Mouse (Mus musculus) heart, embryonic 11.5 days (tissue): ENCODE results near the gene Lin37. TPM values are rescaled to one million over a fixed set of nuclear protein-coding genes. Genes with fewer than 3 reads are reported as not detected.
A peak's percentile ranks its signal among the peaks of the same experiment; 100 is the strongest.

Source experiments
- ATAC-seq: fragments of 200-750 bp; cut with Nextera tagmentation; replicated peaks from 2 replicates; pipeline ENCODE4 v1.8.0; 2017; ENCODE audit warnings: moderate library complexity; ENCODE audit not compliant: insufficient number of reproducible peaks, low FRiP score, low TSS enrichment
- H3K27ac ChIP-seq: fragments of 300-500 bp; sonication (generic); 2 replicates; pipeline ENCODE4 v1.5.1; 2014; ENCODE audit warnings: mild to moderate bottlenecking, low read depth, low read length
- H3K27me3 ChIP-seq: fragments of 300-500 bp; sonication (generic); 2 replicates; pipeline ENCODE4 v1.6.1; 2014; ENCODE audit warnings: mild to moderate bottlenecking, low read length, mixed read lengths; ENCODE audit not compliant: control insufficient read depth, insufficient read depth
- H3K36me3 ChIP-seq: fragments of 300-500 bp; sonication (generic); 2 replicates; pipeline ENCODE4 v1.6.1; 2014; ENCODE audit warnings: mild to moderate bottlenecking, low read length, moderate library complexity, mixed read lengths; ENCODE audit not compliant: control insufficient read depth, insufficient read depth
- H3K4me1 ChIP-seq: fragments of 300-500 bp; sonication (generic); 2 replicates; pipeline ENCODE4 v1.6.1; 2014; ENCODE audit warnings: low read length; ENCODE audit not compliant: control insufficient read depth, insufficient read depth
- H3K4me2 ChIP-seq: fragments of 300-500 bp; sonication (generic); 2 replicates; pipeline ENCODE4 v1.6.1; 2014; ENCODE audit warnings: mild to moderate bottlenecking, moderate library complexity
- H3K4me3 ChIP-seq: fragments of 300-500 bp; sonication (generic); 2 replicates; pipeline ENCODE4 v1.5.1; 2014; ENCODE audit warnings: low read depth, low read length
- H3K9ac ChIP-seq: fragments of 300-500 bp; sonication (generic); 2 replicates; pipeline ENCODE4 v1.6.1; 2014; ENCODE audit warnings: mild to moderate bottlenecking, low read depth, low read length, moderate library complexity
- H3K9me3 ChIP-seq: fragments of 300-500 bp; sonication (generic); replicated peaks from 2 replicates; pipeline ENCODE4 v1.6.1; 2016; ENCODE audit warnings: low read length; ENCODE audit not compliant: control insufficient read depth
- WGBS: fragments of 180-500 bp; shearing (Covaris S2); extraction: QIAGEN DNeasy Blood & Tissue Kit; methylation state at CpG from one replicate; pipeline ENCODE4 v1.1.7; 2014; ENCODE audit not compliant: insufficient replicate concordance; 5-methylcytosine and 5-hydroxymethylcytosine counted together
- polyA plus RNA-seq: library from polyadenylated mRNA; unstranded; fragments of >200 nt; fragmentation: Nextera tagmentation; extraction: Ambion mirVana; gene quantifications from 2 replicates; pipeline ENCODE4 v1.2.1, GENCODE M21; 2014

The Lin37 gene
- polyA plus RNA-seq, 1 experiment from 2014 or later: 34.8 TPM

DNA sequence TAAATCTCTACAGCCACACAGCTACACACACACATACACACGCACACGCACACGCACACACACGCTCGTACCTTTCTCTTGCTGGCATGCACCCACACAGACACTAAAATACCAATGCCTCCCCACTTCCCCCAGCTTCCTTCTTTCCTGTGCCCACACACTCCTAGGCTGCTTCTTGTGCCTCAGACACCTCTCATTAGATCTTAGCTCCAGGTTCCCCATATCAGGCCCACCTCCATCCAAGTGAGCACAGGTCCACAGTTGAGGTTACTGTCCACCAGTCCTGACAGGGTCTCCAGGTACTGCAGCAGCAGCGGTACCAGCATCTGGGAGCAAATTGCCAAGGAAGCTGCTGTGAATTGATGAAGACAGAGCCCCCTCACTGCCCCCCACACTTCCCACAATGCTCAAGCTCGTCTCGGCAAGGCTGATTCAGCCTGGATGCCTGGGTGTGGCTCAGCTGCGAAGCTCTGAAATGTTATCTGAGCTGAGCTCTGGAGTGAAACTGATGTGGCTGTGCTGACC is 28.3 kb downstream of the Lin37 start:
- Histone ChIP-seq H3K4me2 (no peak overlapping the region), H3K27me3 (peaks cover 10% of the 10 kb centered on the region; the same call in 1 of the 2 replicates), H3K4me3 (no peak overlapping the region), H3K27ac (no peak overlapping the region), H3K9me3 (no peaks in the 10 kb centered on the region), H3K36me3 (peaks cover 13% of the 10 kb centered on the region), H3K9ac (0 out of 2 replicates have a peak overlapping the region, but pooled peaks have one; percentile 28), H3K4me1 (peaks cover 21% of the 10 kb centered on the region)
- WGBS: 69% methylated on average over 9 of the region's 9 CpGs
- ATAC-seq: no peak

DNA sequence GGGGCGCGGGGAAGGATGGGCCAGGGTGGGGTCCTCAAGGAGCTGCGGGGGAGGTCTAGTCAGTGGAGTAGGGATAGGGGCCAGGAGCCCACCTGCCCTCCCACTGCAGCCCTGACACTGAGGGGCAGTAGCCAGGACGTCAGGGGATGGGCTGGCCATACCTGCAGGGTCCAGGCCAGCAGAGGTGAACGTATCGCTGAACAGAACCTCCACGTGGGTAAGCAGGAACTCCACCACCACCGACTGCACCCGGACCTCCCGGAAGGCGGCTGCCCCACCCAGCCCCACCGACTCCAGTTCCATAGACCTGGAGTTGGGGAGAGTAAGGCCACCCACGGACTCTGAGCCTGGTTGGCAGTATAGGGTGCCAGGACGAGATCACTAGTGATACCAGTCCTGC is 32.7 kb downstream of the Lin37 start:
- WGBS: 75% methylated on average over 14 of the region's 14 CpGs
- Histone ChIP-seq H3K9ac (no peak overlapping the region), H3K4me2 (no peak overlapping the region), H3K27me3 (0 out of 2 replicates have a peak, but pooled peaks cover 3% of the 10 kb centered on the region), H3K4me1 (peaks cover 11% of the 10 kb centered on the region), H3K9me3 (no peaks in the 10 kb centered on the region), H3K4me3 (no peak overlapping the region), H3K36me3 (peaks cover 21% of the 10 kb centered on the region), H3K27ac (no peak overlapping the region)
- ATAC-seq: no peak; the same call in 1 of the 2 replicates

DNA sequence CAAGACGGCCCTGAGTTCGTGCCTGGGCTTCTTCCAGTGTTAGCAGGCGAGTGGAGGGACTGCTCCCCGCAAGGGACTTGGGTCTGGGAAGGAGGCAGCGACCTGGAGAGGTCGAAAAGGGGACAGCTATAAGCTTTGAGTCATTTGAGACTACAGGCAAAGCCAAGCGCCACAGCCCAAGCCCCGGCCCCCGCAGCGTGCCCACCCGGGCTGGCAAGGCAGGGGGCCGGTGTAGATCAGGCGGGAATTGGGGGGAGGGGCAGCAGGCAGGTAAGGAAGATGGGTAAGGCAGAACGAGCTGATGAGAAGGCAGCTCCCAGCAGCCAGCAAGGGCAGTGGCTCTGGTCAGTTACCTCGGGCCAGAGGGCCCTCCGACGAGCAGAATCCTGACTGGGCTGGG is 33.2 kb downstream of the Lin37 start:
- H3K36me3 ChIP-seq: peaks cover 21% of the 10 kb centered on the region
- 0 out of 2 replicates have a peak, but pooled peaks cover 3% of the 10 kb centered on the region for H3K27me3 ChIP-seq
- no peaks in the 10 kb centered on the region for H3K9me3 ChIP-seq
- peak overlapping the region; percentile 43; the same call in 1 of the 2 replicates for H3K9ac ChIP-seq
- WGBS: 14% methylated on average over 17 of the region's 17 CpGs
- no peak overlapping the region for H3K27ac ChIP-seq
- H3K4me1 ChIP-seq: peaks cover 11% of the 10 kb centered on the region
- no peak for ATAC-seq
- peak overlapping the region; percentile 44 for H3K4me2 ChIP-seq
- H3K4me3 ChIP-seq: no peak overlapping the region

DNA sequence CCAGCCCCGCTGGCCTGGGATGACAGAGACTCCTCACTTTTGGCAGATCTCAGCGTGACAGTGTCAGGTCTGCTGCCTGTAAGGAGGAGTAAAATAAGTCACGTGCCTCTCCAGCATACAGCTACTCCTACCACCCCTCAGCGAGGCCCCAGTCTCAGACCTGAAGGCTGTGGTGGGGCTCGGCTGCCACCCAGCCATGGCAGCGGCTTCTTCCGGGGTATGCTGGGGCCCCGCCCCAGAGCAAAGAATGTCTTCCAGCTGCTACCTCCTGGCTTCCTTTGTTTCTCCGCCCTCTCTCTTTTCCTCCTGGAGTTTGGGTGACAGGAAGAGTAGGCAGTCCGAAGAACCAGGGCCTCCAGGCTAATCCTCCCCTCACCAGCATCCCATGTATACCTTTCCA is 33.7 kb downstream of the Lin37 start:
- no peak overlapping the region; the same call in 1 of the 2 replicates for H3K4me3 ChIP-seq
- ATAC-seq: no peak
- WGBS: 16% methylated on average over 10 of the region's 10 CpGs
- peaks cover 21% of the 10 kb centered on the region for H3K36me3 ChIP-seq
- no peaks in the 10 kb centered on the region for H3K9me3 ChIP-seq
- H3K9ac ChIP-seq: peak overlapping the region; percentile 43; the same call in 1 of the 2 replicates
- H3K4me2 ChIP-seq: peak overlapping the region; percentile 44
- H3K27ac ChIP-seq: no peak overlapping the region
- 0 out of 2 replicates have a peak, but pooled peaks cover 3% of the 10 kb centered on the region for H3K27me3 ChIP-seq
- H3K4me1 ChIP-seq: peaks cover 11% of the 10 kb centered on the region

DNA sequence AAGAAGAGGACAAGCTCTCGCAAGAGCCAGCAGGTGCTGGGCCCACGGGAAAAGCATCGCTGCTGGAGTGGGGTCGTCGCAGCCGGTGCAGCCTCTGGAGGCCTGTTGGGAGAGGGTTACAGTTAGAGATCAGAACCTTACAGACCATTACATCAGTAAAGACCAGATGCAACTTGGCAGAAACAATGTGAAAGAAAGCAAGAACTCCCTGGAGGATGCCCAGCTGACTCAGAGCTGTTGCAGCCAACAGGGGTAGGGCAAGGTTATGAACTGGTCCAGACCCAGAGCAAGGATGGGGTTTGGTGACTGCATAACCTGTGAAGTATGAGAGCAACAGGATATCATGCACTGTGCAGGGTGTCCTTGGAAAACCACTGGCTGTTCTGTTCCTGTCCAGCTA is 35.2 kb downstream of the Lin37 start:
- H3K4me1 ChIP-seq: peaks cover 11% of the 10 kb centered on the region
- no peak overlapping the region for H3K27ac ChIP-seq
- H3K4me2 ChIP-seq: no peak overlapping the region
- H3K27me3 ChIP-seq: 0 out of 2 replicates have a peak, but pooled peaks cover 3% of the 10 kb centered on the region
- WGBS: 78% methylated on average over 6 of the region's 6 CpGs
- no peaks in the 10 kb centered on the region for H3K9me3 ChIP-seq
- ATAC-seq: no peak
- peaks cover 18% of the 10 kb centered on the region for H3K36me3 ChIP-seq
- H3K4me3 ChIP-seq: no peak overlapping the region
- no peak overlapping the region for H3K9ac ChIP-seq

DNA sequence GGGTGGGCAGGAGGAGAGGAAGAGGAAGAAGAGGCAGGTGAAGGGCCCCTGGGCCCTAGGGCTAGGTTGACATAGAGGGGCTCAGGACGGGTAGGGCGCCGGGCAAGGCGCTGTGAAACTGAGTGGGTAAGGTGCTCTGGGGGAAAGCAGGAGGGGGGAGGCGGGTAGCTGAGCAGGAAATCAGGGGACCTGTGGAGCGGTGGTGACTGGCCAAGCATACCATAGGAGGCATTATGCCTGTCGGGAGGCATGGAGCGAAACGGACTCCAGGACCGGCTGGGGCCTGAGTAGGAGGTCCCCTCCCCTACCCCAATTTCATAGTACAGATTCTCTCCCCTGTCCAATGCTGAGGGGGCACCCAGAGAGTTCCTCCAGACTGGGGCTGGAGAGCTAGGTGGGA is 36.8 kb downstream of the Lin37 start:
- peaks cover 9% of the 10 kb centered on the region for H3K36me3 ChIP-seq
- no peak overlapping the region for H3K27ac ChIP-seq
- H3K4me1 ChIP-seq: peaks cover 11% of the 10 kb centered on the region
- no peak for ATAC-seq
- no peak overlapping the region for H3K4me2 ChIP-seq
- H3K4me3 ChIP-seq: no peak overlapping the region
- H3K9ac ChIP-seq: no peak overlapping the region
- H3K27me3 ChIP-seq: 0 out of 2 replicates have a peak, but pooled peaks cover 2% of the 10 kb centered on the region
- H3K9me3 ChIP-seq: no peaks in the 10 kb centered on the region
- WGBS: 75% methylated on average over 10 of the region's 10 CpGs

DNA sequence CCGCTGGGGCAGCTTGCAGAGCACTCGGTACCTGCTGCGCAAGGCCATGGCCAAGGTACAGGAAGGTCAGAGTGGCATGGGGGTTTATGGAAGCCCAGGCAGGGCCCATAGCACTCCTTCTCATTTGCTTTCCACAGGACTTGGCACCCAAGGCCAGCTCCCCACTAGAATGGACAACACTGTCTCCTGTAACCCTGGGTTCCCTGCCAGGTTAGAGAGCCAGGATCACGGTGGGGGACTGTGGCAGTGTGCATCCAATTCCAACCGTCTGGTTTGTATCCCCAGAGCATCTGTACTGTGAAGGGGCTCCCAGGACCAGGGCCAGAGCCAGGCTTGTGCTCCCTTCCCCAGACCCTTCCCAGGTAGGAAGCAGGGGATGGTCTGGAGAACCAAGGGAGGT is 38.8 kb downstream of the Lin37 start:
- Histone ChIP-seq H3K9ac (no peak overlapping the region), H3K27me3 (0 out of 2 replicates have a peak, but pooled peaks cover 2% of the 10 kb centered on the region), H3K4me3 (no peak overlapping the region), H3K9me3 (no peaks in the 10 kb centered on the region), H3K36me3 (peaks cover 5% of the 10 kb centered on the region; the same call in 1 of the 2 replicates), H3K4me2 (no peak overlapping the region), H3K4me1 (peaks cover 2% of the 10 kb centered on the region; the same call in 1 of the 2 replicates), H3K27ac (no peak overlapping the region)
- no peak for ATAC-seq
- 74% methylated on average over 5 of the region's 5 CpGs for WGBS

DNA sequence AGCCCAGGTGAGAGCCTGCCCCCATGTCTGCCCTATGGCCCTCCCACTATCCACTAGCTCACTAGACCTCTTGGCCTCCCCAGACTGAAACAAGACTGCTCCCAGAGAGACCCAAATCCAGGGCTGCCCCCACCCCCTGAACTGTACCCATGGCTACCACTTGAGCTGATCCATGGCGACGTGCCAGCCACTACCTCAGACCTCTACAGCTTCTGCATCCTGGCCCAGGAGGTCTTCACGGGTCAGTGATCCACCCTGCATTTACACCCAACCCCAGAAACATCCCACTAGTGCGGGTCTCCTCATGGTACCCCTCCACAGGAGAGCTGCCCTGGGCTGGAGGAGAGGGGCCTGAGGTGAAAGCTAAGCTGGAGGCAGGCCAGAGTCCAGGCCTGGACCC is 39.2 kb downstream of the Lin37 start:
- H3K4me3 ChIP-seq: no peak overlapping the region
- peaks cover 5% of the 10 kb centered on the region; the same call in 1 of the 2 replicates for H3K36me3 ChIP-seq
- ATAC-seq: no peak
- 0 out of 2 replicates have a peak, but pooled peaks cover 7% of the 10 kb centered on the region for H3K27me3 ChIP-seq
- no peaks in the 10 kb centered on the region for H3K4me1 ChIP-seq
- 68% methylated on average over 4 of the region's 4 CpGs for WGBS
- H3K9me3 ChIP-seq: no peaks in the 10 kb centered on the region
- H3K4me2 ChIP-seq: no peak overlapping the region
- H3K9ac ChIP-seq: no peak overlapping the region
- no peak overlapping the region for H3K27ac ChIP-seq

DNA sequence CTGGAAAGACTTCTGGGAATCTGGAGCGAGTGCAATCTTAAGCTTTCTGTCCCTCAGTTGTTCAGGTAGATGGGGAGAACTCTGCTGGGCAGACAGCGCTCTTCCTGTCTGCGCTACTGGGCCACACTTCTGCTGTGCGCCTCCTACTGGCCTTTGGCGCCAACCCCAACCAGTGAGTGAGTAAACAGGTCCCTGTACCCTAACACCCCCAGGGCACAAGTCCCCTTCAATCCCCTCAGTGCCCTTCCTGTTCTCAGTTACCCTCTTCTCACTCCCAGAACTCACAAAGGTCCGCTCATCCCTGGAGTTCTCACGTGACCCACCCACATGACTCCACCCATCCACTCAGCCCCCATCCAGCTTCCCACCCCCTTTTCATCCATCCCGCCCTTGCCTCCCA is 41.3 kb downstream of the Lin37 start:
- H3K4me3 ChIP-seq: no peak overlapping the region
- no peak for ATAC-seq
- H3K36me3 ChIP-seq: peaks cover 1% of the 10 kb centered on the region; the same call in 1 of the 2 replicates
- no peaks in the 10 kb centered on the region for H3K9me3 ChIP-seq
- WGBS: 32% methylated on average over 8 of the region's 8 CpGs
- H3K9ac ChIP-seq: no peak overlapping the region
- 0 out of 2 replicates have a peak, but pooled peaks cover 7% of the 10 kb centered on the region for H3K27me3 ChIP-seq
- H3K4me1 ChIP-seq: no peaks in the 10 kb centered on the region
- H3K27ac ChIP-seq: no peak overlapping the region
- H3K4me2 ChIP-seq: no peak overlapping the region
